Mouse (Mus musculus) left cerebral cortex, adult 11 months (tissue): ENCODE measurements around the gene Scube1.
A peak's percentile ranks its signal among the peaks of the same experiment; 100 is the strongest.

ENCODE experiments used
- DNase-seq: peaks from one replicate; pipeline ENCODE4 v3.0.0; 2022; ENCODE audit warnings: low spot score

The Scube1 gene

GRCm38 (mm10) chr15:83664722-83665121, 60.1 kb downstream of the Scube1 start:
- peak; percentile 12 for DNase-seq

DNA sequence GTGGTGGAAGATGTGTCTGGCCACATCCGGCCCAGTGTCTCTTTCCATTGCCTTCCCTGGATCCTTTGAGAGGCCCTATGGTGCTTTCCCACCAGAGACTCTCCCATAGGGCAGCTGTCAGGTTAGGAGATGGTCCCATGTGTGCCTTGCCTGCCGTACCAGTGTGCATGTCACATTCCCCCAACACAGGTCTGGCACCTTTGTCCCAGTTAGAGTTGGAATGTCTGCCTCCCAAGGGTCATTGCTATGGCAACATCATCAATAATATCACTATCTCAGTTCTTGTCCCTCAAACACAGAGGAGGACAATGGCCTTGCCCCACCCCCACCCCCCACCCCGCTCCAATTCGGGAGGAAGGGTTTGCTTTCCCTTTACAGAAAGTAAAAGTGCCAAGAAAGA, 61.8 kb downstream of the Scube1 start:
- DNase-seq = no peak

DNA sequence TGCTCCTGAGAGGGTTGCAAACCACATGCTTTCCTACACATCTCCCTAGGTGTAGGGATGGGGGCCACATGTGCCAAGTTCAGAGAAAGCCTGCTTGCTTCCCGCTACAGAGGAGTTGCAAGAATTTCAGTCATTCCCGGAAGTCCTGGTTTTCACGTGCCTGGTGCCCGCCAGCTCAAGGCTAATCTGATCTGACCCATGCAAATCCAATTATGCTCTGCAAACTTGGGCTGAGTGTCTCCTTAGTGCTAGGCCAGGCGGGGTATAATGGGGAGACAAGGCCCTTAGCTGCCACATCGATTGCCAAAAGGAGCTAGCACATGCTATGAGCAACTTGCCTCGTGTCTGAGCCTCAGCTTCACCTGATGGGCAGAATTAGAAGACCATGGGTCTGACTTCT, 62.7 kb downstream of the Scube1 start:
- no peak for DNase-seq

DNA sequence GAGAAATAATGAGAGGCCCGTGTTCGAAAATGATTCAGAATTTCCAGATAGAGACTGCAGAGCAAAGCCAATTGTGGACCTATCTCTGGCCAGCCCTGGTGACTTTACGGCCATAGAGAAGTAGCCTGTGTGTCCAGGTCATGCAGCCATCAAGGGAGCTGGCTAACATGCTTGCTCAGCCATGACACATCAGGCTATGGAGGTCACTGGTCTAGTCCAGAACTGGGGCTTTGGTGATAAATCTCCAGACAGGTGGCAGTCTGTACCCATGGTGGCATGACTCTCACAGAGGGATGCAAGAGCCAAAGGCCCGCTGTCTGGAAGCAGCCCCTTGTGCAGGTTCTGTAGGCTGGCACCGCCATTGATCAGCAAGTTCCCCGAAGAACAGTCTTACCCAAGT, 82.3 kb downstream of the Scube1 start:
- DNase-seq = no peak

DNA sequence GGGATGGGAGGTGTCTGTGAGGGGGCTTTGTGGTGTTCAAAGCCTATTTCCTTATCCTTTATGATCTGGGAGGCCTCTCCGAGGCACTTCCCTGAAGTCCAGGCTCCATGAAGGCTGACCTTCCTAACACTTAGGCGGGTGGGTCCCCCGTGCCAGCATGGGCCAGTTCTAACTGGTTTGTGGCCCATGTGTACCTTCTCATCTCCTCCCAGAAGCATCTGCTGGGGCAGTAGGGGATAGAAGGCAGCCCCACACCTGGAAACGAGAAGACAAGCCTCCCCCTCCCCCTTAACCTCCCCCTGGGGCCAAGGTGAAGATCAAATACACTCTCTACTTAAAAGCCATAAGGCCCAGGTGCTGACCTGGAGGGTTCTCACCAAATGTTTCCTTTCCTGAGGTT, 84.6 kb downstream of the Scube1 start:
- DNase-seq = no peak

- no peak for DNase-seq
Measured at GRCm38 (mm10) chr15:83639160-83639559, 85.7 kb downstream of the Scube1 start.

DNA sequence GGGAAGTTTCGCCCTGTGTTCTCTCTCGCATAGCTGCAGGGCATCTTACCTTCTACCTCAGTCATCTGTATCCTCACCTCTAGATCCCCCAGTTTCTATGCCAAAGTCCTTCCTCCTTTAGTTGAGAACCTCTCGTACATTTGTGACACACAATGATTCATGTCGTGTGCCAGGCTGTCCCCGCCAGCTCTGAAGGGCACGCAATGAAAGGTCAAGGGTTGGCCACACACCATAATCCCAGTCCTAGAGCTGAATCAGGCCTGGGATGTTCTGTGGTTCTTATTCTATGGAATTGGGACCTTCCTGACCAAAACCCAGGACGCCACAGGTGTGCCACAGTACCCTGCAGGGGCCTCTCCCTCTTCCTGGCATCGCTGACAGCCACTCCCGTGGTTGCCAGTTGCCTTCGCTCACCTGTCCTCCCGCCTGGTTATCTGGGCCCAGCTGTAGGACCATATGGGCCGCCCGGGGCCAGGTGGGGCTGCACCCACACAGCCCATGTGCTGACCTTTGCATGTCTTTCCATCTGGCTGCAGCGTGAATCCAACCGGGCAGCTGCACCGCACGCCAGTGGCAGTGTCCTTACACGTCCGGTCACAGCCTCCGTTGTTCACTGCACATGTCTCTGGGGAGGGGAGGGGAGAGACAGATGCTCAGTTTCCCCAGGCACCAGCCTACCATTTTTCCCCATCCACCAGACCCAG, 86.5 kb downstream of the Scube1 start:
- DNase-seq = no peak

- no peak for DNase-seq
Measured at GRCm38 (mm10) chr15:83636759-83637158, 88.1 kb downstream of the Scube1 start.

GRCm38 (mm10) chr15:83635251-83635650, 89.6 kb downstream of the Scube1 start:
- DNase-seq = no peak

DNA sequence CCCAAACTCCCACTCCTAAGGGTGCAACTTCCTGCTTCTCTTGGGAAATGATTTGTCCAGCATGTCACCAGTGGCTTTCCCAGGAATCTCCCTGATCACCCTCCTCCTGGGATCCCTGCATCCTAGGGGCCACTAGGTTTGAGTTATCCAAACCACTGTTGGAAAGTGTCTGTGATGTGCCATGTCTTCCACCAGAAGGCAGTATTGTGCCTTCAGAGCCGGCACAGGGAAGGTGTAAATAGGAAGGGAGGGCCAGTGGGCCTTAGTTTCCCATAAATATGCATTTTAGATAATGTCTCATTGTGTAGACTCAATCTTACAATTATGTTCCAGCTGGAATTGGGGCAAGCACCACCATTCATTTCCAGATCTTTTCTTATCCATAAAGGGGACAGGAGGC, 90.7 kb downstream of the Scube1 start:
- no peak for DNase-seq

DNA sequence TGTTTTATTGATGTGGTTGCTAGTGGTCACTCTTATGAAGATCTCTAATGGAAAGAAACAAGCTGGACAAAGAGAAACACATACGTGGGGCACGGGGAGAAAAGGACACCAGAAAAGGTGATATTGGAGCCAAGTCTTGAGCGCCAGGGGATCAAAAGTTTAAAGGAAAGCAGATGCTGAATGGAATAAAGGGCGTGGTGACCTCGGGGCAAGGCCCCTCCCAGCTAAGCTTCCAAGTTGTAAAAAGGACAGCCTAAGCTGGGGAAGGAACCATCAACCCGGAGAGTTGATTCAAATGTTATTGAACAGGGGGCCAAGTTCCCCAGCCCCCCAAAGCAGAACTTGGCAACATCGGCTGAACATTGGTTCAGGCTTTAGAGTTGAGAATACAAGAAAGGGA, 93.8 kb downstream of the Scube1 start:
- DNase-seq = no peak

GRCm38 (mm10) chr15:83629716-83630115, 95.1 kb downstream of the Scube1 start:
- no peak for DNase-seq

DNA sequence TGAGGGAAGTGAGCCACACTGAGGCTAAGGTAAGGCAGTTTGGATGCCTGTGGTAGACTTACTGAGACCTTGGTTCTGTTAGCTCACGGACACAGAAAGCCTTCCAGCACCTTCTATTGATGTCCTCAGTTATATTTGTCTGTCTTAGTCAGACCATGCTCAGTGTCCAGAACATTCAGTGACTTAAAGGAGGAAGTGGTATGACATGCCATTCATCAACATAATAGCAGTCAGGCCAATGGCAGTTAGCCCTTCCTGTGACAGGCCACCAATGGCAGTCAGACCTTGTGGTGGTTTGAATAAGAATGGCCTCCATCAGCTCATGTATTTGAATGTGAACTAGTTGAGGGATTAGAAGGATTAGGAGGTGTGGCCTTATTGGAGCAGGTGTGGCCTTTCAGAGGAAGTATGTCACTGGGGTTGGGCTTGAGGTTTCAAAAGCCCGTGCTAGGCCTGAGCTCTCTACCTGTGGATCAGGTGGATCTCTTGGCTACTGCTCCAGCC, 98.6 kb downstream of the Scube1 start:
- no peak for DNase-seq

GRCm38 (mm10) chr15:83615245-83615644, 109.6 kb downstream of the Scube1 start:
- peak; percentile 30 for DNase-seq

- DNase-seq = peak; percentile 28
Measured at GRCm38 (mm10) chr15:83607115-83607802, 117.6 kb downstream of the Scube1 start.

DNA sequence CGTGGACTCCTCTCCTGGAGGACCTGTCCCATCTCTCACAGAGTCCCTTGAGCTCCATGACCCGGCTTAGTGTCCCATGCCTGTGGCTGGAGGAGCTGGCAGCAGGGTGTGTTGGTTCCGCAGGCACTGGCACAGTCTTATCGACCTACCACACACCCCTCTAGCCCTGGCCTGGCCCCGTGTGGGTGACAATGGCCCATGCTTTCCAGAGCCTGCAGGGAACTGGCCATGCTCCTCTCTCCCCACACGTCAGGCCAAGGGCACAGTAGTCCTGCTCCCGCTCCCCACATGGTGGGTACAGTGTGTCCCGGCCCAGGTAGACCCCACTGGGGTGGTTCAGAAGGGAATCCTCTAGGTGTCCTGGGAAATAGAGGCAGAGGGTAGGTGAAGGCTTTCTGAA, 118.1 kb downstream of the Scube1 start:
- DNase-seq = no peak

DNA sequence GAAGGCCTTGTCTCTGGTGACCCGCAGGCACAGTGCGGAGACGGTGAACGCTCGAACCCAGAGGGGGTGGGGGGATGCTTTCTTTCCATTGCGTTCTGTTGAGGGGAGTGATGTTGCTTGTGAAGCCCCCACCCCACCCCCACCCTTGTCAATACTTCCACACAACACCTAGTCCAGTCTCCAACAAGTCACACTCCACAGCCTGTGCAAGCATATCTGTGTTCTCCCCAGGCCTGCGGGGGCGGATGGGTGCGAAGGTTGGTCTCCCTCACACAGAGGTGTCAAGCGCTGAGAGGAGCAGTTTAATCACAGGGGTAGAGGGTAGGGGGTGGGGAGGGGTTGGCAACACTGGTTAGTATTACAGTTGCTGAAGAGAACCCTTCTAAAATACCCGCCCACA, 118.6 kb downstream of the Scube1 start:
- DNase-seq = no peak

DNA sequence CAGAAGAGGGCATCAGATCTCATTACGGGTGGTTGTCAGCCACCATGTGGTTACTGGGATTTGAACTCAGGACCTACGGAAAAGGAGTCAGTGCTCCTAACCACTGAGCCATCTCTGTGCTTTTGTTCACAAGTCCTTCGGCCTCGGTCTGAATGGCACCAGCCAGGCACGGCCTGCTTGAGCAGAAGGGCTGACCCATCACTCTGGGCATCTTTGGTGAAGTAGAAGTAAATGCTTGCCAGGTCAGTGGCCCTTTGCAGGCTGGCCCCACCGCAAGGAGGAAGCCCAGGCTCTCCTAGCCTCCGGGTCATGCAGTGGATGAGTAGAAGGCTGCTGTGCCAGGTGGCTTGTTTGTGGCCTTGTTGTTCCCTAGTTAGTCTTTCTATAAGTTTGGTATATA, 121.4 kb downstream of the Scube1 start:
- no peak for DNase-seq

GRCm38 (mm10) chr15:83603046-83603396, 121.8 kb downstream of the Scube1 start:
- no peak for DNase-seq

GRCm38 (mm10) chr15:83602372-83603045, 122.3 kb downstream of the Scube1 start:
- DNase-seq = no peak

- no peak for DNase-seq
Measured at GRCm38 (mm10) chr15:83601185-83601584, 123.6 kb downstream of the Scube1 start.

DNA sequence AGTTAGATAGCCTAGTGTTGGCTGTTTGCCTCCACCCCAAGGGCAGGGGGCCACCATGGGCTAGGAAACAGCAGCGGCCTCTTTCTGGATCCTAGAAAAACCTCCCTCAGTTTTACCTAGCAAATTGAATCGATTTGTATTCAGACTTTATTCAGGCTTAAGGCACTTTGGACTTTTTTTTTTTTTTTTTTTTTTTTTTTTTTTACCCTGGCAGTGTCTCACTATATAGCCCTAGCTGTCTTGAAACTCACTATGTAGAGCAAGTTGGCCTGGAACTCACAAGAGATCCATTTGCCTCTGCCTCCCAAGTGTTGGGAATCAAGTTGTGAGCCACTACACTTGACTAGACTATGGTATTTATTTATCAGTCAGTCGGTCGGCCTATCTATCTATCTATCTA, 128.0 kb downstream of the Scube1 start:
- no peak for DNase-seq

DNA sequence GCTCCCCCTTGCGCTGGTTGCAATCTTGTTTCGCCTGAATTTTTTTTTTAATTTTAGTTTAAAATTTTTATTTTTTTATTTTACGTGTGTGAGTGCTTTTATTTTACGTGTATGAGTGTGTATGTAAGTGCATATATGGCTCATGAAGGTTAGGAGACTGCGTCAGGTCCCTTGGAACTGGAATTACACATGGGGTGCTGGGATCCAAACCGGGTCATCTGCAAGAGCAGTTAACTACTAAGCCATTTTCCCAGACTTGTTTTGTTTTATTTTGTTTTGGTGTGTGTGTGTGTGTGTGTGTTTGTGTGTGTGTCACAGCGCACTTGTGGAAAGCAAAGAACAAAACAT, 129.5 kb downstream of the Scube1 start:
- DNase-seq = no peak
